Mouse (Mus musculus): ENCODE measurements at regions not wholly inside any gene's neighbourhood (a gene's known extent, or its start where the extent isn't known, plus 50 kb on each side); places are given as distances from the start of the nearest gene placed in this dataset.

DNA sequence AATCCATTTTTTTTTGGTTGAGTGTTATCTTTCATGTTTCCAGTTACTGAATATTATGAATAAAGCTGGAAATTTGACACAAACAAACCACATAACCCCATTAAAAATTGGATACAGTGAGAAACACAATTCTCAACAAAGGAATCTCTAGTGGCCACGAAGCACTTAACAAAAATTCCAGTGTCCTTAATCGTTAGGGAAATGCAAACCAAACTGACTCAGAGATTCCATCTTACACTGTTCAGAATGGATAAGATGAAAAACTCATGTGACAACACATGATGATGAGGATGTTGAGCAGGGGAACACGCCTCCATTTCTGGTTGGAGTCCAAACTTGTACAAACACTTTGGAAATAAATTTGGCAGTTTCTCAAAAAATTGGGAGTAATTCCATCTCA lies 57.3 kb downstream of the Tktl2 start:
- no peak for DNase-seq (ENCODE audit: inconsistent age in 2 of 2, low spot score in 1 of 2)

DNA sequence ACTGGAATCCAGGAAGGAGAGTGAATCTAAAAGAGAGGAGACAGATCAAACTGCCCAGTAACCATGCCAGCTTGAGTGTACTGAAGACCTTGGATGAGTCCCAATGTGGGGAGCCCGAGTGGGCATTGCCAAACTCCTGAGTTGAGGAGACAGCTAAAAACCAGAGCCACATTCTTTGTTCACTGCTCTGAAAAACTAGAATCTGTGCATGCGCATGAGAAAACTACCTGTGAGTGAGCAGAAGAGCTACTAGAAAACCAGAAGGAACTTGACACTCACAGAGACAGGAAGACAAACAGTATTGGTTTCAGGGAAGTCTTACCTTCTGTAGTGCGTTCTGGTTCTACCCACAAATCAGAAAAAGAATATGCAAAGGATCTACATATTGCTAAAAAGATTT lies 74.6 kb downstream of the Tktl2 start:
- DNase-seq (ENCODE audit: inconsistent age in 2 of 2, low spot score in 1 of 2) = peak in 1 of 2 experiments; percentile 27

DNA sequence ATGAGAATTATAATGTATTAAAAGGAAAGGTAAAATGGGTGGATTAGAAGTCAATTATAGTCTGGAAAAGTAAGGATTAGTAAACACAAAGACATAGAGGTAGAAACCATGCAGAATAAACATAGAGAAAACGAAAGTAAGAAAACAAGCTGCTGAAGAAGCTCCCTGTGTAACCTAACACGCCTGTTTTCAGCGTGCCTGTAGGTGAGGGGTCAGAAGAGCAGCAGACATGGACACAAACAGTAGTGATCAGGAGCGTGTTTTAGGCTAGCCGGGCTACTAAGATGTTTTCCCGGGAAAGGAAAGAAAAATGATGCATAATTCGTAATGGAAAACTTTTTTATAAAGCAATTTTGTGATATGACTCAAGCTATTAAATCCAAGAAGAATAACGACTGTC lies 75.3 kb downstream of the Tktl2 start:
- DNase-seq (ENCODE audit: inconsistent age in 2 of 2, low spot score in 1 of 2) = peak in 1 of 2 experiments; percentile 44

DNA sequence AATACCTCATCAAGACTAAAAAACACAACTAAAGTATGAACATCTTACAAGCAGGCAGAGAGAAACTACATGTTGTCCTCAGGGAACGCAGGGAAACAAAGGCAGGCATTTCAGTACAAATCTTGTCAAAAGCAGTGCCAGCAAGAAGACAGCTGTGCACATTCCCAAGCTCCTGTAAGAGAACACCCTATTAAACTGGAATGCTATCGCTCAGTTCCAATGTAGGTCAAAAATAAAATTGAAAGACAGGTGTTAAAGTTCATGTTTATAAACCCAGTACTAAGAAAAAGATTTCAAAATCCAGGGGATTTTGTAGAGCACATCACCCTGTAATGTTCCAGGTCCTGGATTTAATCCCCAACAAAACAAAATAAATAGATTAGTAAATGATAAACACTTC lies 75.7 kb downstream of the Tktl2 start:
- DNase-seq (ENCODE audit: inconsistent age in 2 of 2, low spot score in 1 of 2) = no peak

DNA sequence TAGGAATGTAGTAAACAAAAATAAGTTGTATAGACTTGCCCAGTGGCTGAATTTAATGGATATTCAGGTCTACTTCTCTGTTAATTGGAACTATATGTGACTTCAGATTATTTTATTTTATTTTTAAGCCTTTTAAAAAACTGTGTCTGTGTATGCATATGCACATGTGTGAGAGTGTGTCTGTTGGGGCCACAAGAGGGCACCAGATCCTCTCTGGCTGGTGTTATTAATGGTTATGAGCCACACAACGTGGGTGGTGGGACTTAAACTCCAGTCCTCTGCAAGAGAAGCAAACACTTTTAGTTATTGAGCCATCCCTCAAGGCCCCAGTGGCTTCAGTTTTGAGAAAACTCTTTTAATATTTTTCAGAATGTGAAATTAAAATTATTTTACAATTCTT lies 77.9 kb downstream of the Tktl2 start:
- no peak for DNase-seq (ENCODE audit: inconsistent age in 2 of 2, low spot score in 1 of 2)

DNA sequence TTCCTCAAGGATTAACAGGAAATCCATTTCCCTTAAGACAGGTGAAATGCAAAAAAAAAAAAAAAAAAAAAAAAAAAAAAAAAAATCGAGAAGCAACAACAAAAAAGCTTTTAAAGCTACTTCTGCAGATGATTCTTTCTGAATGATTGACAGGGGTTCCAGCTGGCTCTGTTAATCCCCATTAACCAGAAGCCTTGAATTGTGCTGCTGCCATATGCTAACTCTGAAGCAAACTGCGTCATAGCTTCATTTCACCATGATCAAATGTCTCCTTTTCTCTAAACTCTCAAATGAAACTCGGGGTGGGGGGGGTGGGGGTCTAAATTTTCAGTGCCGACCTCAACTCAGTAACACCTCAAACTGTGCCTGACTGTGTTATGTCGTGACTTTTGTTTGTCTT lies 80.7 kb downstream of the Npy5r start:
- DNase-seq (ENCODE audit: inconsistent age in 2 of 2, low spot score in 1 of 2) = no peak

DNA sequence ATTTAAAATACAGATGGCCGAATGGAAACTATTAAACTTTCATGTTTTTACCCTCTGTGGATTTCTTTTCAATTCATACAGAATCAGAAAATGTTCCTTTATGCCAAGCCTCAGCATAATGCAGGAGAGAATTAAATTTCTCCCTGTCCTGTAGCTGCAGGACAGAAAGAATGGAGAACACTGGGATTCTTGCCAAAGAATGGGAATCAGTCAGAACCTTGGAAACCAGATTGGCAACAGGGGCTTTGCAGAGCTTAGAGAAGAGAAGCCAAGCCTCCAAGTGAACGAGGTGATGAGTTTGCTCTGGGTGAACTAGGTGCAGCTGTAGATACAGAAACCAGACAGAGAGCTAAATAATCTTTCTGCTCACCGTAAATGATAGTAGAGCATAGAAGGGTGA lies 64.6 kb downstream of the Npy5r start:
- no peak for DNase-seq (ENCODE audit: inconsistent age in 2 of 2, low spot score in 1 of 2)

DNA sequence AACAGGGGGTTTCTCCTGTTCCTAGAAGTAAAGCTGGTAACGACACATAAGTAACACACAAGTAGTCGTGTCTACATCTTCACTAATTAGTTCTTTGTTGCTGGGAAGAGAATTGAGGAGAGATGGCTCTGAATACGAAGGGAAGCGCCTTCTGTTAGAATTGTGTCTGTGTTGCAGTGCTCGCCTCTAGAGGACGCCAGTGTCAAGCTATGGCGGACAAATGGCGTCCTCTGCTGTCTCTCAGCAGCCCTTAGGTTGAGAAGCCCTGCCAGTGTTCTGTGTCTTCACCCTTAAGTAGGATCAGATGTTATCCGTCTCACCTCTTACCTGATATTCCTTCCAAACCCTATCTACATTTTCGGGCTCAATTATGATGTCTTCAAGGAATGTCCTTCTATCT lies 64.1 kb downstream of the Npy5r start:
- DNase-seq (ENCODE audit: inconsistent age in 2 of 2, low spot score in 1 of 2) = no peak
